Mouse (Mus musculus): ENCODE measurements around the gene Ptp4a2.
"Not testable (repeated sequence)": the region's sequence is repeated elsewhere in the genome, so short reads cannot be mapped to it uniquely, and the experiment has no call there.

The Ptp4a2 gene

GRCm38 (mm10) chr4:129846823-129847222 lies 35.8 kb downstream of the Ptp4a2 start:
- no peak for DNase-seq (ENCODE audit: extremely low read depth, low read depth, low spot score)

- no peak for DNase-seq (ENCODE audit: extremely low read depth, low read depth, low spot score)
Measured at GRCm38 (mm10) chr4:129850491-129850890, 39.5 kb downstream of the Ptp4a2 start.

DNA sequence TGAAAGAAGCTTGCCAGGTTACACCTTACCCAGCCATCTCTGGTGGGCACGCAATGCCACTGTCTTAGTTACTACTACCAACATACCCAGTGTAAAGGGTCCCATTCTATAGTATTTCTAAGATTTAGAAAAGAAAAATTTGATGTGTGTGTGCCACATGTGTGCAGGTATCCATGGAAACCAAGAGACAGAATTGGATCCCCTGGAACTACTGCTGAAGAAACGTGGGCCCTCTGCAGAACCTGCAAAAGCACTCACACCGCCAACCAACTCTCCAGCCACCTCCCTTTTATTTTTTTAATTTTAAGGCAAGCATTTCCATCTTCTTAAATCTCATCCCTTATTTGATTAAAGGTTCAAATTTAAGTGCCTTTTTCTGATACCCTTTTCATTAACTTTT lies 40.8 kb downstream of the Ptp4a2 start:
- no peak for DNase-seq (ENCODE audit: extremely low read depth, low read depth, low spot score)

GRCm38 (mm10) chr4:129853053-129853452 lies 42.0 kb downstream of the Ptp4a2 start:
- DNase-seq (ENCODE audit: extremely low read depth, low read depth, low spot score), result no peak

GRCm38 (mm10) chr4:129853996-129854395 lies 43.0 kb downstream of the Ptp4a2 start:
- DNase-seq (ENCODE audit: extremely low read depth, low read depth, low spot score), result no peak

GRCm38 (mm10) chr4:129854615-129855014 lies 43.6 kb downstream of the Ptp4a2 start:
- DNase-seq (ENCODE audit: extremely low read depth, low read depth, low spot score), result no peak

DNA sequence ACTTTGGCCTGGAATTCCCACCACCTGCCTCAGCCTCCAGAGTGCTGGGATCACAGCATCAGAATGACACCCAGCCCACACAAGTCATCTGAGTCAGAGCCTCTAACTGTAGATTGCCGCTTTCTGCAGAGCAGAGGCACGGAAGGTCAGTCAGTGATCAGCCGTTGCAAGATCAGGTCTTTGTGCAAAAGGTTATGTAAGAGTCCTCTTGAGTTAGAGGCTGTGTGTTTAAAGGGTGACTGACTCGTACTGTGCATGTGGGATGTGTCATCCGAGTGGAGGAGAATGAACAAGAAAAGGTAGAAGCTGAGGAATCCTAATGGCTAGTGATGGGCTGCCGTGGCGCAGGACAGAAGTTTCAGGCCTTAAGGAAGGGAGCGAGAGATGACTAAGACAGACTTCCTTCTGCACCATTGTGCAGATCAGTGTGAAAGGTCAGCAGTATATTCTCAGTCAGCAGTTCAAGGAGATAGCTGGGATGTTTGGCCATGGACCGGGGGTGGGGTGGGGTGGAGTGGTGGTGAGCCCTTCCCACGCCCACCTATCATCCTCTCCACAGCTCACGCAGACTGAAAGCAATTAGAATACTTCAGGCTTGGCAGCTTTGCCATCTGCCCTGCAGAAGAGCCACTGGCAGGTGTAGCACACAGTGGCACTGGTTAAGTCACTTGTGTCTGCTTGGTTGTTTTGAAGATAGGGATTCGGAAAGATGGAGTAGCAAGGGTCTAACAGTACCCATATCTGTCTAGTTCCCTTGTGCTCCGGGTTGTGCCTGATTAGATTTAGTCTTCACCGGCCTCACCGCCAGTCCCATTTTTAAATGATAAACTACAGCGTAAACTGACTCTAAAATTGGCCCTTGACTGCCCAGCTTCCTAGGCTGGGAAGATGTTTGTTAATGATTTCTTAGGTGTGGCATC lies 44.3 kb downstream of the Ptp4a2 start:
- peak; percentile 16 for DNase-seq (ENCODE audit: extremely low read depth, low read depth, low spot score)

DNA sequence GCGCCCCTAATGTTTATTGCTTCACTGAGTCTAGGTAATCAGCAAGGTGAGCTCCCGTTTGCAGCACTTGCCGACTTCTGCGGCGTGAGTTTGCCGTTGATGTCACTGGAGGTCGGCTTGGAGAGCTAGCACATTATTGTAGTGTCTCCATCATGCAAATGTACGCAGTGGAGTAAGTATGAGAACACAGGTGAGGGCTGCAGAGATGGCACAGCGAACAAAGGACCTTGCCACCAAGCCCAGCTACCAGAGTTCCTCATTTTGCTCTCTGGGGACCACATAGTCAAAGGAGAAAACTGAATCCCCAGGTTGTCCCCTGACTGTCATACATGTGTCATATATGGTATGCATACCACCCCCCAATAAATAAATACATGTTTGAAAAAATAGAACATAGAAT lies 49.4 kb downstream of the Ptp4a2 start:
- DNase-seq (ENCODE audit: extremely low read depth, low read depth, low spot score), result no peak

DNA sequence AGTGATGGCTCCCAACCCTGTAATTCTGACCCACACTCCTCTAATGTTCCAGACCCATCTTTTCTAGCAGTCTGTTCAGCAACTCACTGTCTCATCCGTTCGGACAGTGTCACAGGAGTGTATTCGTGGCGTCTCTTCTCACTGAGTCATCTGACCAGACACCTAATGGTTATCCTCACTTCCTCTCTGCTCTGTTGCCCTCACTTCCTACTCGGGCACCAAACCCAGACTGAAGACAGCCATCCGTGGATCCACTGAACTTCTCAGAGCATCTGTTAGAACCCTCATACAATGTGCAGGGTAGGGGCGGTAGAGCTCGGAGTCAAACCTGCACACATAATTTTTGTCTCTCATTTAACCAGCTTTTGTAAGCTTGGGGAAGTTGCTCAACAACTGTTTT lies 50.4 kb downstream of the Ptp4a2 start:
- no peak for DNase-seq (ENCODE audit: extremely low read depth, low read depth, low spot score)

DNA sequence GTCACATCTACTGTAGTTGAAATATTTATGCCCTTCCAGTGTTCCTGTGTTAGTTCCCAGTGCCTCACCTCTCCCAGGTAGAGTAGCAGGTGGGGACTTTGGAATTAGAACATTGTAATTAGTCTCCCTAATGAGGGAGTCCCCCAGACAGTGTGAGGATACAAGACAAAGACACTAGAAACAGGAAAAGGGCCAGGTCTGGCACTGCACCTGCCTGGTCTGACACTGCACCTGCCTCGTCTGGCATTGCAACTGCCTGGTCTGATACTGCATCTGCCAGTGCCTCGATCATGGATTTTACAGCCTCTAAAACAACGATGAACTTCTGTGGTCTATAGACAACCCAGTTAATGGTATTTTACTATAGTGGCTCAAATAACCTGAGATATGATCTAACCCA lies 51.3 kb downstream of the Ptp4a2 start:
- no peak for DNase-seq (ENCODE audit: extremely low read depth, low read depth, low spot score)

- DNase-seq (ENCODE audit: extremely low read depth, low read depth, low spot score), result not testable (repeated sequence)
Measured at GRCm38 (mm10) chr4:129866171-129866570, 55.2 kb downstream of the Ptp4a2 start.

DNA sequence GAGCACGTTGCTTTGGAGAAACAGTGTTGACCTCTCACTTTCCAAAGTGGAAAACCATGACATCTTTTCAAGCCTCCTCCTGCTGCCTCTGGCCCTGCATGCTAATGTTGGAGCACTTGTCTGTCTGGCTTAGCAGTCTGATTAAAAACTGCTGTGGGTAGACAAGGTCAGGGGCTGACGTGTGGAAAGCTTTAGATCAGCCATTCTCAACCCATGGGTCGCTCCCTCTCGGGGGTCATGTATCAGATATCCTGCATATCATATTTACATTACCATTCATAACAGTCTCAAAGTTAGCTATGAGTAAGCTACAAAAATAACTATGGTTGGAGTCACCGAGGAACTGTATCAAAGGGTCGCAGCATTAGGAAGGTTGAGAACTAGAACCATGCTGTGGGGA lies 57.2 kb downstream of the Ptp4a2 start:
- DNase-seq (ENCODE audit: extremely low read depth, low read depth, low spot score), result no peak

GRCm38 (mm10) chr4:129870483-129870882 lies 59.5 kb downstream of the Ptp4a2 start:
- no peak for DNase-seq (ENCODE audit: extremely low read depth, low read depth, low spot score)

DNA sequence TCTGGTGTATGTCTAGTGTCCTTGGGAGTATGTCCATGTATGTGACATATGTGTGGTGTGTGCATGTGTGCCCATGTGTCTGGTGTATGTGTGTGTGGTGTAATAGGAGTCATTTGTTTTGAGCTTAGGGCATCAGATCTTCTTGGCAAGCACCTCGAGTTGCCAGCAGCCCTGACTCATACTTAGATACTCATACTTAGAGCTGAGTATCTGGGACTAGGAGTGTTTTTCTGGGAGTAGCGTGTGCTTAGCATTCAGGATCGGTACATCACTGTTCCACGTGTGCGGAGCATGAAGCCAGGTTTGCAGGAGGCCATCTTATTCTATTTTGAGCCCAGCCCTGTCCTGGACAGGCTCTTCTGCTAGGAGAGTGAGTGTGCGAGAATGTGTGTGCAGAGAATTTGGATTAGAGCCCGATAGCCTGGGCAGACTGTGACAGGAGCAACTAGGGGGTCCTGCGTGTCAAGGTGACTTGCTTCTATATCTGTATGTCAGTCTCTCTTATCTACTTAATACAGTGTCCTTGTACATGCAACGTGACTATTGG lies 61.4 kb downstream of the Ptp4a2 start:
- no peak for DNase-seq (ENCODE audit: extremely low read depth, low read depth, low spot score)

DNA sequence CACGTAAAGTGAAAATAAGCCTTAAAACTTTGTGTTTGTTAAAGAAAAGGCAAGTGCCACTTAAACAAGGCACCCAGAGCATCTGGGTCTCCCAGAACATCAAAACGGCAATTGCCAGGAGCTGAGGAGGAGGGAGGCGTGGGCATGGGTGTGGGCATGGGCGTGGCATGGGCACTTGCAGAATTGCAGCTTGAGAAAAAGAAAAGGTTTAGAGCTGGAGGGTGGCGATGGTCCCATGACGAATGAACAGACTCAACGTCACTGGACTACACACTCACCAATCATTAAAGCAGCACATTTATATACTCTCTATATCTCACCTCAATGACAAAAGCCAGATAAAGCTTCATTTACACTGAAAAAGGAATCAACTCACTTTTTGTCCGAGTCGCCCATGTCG lies 63.8 kb downstream of the Ptp4a2 start:
- no peak for DNase-seq (ENCODE audit: extremely low read depth, low read depth, low spot score)

GRCm38 (mm10) chr4:129875406-129875805 lies 64.4 kb downstream of the Ptp4a2 start:
- no peak for DNase-seq (ENCODE audit: extremely low read depth, low read depth, low spot score)

DNA sequence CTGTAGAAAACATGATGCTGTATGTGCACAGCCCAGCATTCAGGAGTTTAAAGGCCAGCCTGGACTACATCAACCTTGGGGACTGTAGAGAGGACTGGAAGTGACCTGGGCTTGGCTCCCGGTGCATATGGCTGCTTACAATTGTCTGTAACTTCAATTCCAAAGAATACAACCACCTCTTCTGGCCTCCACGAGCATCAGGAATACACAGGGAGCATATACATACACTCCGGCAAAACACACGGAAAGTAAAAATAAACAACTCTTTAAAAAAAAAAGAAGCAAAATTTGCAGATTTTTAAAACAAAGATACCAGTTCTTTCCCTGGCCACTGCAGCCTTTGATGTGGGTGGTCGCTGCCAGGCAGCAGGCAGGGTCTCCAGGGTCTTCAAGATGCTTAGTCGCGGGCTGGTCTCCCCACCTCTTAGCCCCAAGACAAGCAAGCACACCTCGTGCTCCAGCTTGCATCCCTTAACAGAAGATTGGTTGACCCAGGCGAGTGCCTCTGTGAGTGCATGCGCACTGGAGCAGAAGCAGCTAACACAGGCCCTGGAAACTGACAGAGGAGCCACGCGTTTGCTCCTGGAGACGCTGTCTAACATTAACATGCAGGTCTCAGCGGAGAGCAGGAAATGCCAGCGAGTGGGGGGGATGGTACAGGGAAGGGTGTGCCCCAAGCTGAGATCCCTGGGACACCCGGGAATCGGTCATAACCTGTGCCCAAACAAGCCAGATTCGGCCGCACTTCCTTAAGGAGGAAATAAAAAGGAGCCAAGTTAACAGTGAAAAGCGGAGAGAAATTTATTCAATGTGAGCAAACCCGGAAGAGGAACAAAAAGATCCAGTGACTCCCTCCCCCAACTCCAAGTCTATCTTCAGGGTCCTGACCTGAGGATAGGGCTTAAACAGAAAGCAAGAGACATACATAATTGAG lies 66.1 kb downstream of the Ptp4a2 start:
- no peak for DNase-seq (ENCODE audit: extremely low read depth, low read depth, low spot score)

DNA sequence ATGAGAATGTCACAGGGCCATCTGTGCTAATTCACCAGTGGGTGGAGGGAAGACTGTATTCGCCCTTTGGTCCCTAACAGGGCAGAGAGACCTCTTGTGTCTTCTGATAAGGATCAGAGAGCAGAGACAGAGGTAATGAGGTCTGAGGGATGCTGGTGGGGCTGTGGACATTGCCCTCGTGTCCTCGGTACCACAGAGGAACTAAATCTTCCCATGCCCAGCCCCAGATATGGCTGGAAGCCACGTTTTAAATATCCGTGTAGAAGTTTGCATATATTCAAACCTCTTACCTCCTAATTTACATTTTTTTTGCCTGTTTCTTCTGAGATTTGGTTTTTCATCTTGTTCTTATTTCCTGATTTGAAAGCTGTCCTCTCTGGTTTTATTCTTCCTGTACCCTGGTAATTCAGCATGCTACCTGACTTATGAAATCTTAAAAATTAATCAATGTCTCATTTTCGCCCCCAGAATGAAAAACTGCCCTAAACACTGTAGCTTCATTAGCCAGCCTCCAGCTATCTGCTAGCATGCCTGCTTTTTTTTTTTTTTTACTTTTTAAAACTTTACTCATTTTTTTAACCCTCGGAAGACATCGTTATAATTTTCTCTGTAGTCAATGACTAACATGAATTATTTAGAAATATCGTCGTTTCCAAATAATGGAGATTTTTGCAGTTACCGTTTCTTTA lies 67.1 kb downstream of the Ptp4a2 start:
- DNase-seq (ENCODE audit: extremely low read depth, low read depth, low spot score), result no peak

DNA sequence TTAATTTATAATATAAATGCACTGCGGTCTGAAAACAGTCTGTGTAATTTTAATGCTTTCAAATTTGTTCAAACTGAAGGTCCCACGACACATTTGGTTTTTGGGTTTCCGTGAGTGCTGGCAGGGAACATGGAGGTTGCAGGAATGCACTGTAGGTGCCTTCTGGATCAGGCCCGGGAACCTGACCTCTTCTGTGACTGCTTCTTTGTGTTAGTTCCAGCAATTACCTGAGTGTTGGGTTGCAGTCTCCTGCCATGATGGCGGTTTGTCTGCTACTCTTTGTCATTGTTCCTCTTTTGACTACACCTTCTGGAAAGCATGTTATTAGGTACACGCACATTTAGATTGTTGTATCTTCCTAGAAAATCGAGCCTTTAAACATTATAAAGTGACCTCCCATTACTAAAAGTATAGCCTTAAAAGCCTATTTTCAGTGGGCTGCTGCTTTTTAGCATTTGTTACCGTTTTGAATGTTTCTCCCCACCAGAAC lies 67.7 kb downstream of the Ptp4a2 start:
- DNase-seq (ENCODE audit: extremely low read depth, low read depth, low spot score), result no peak

GRCm38 (mm10) chr4:129879206-129879780 lies 68.3 kb downstream of the Ptp4a2 start:
- DNase-seq (ENCODE audit: extremely low read depth, low read depth, low spot score), result no peak

Measured in fat pad, adult 2 months (tissue).